Mouse (Mus musculus) testis, adult 2 months (tissue): ENCODE data around the gene Gm20498.

Experiments used
- CTCF ChIP-seq: fragments of 200-500 bp; IDR thresholded peaks from 2 replicates; pipeline ENCODE4 v1.5.1; 2012; ENCODE audit warnings: low read depth, mild to moderate bottlenecking, inconsistent platforms, low read length, moderate library complexity; ENCODE audit not compliant: control insufficient read depth, insufficient read depth, insufficient replicate concordance
- POLR2A ChIP-seq: fragments of 200-500 bp; IDR thresholded peaks from 2 replicates; pipeline ENCODE4 v1.6.1; 2012; ENCODE audit warnings: low read depth, mild to moderate bottlenecking, inconsistent platforms, low read length, moderate library complexity; ENCODE audit not compliant: control insufficient read depth

DNA sequence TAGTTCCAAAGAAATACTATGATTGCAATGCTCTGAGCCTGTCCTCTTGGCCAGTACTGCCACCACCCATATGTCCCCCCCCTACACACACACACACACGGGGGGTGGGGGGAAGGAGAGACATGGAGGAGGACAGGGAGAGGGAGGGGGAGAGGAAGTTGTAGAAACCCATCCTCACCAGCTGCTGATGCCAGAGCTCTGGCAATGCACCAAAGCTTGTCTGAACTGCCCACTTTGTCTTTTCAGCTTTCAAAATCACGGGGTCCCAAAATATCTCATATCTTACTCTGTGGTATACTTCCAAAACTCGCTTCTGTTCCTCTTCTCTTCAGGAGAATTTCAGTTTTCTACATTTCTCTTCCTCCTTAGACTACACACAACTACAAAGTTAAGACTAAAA, 119.5 kb downstream of the Gm20498 start:
- no peak for TF ChIP-seq POLR2A
- TF ChIP-seq CTCF, result no peak
